Mouse (Mus musculus): ENCODE measurements at regions not wholly inside any gene's neighbourhood (a gene's known extent, or its start where the extent isn't known, plus 50 kb on each side); places are given as distances from the start of the nearest gene placed in this dataset.

GRCm38 (mm10) chr3:119895141-119895540 lies 110.9 kb upstream of the Ptbp2 start:
- TF ChIP-seq CTCF (IDR thresholded peaks at IDR 0.05; ENCODE audit: low read depth) (no peak), EP300 (IDR thresholded peaks at IDR 0.05; ENCODE audit: low read depth) (no peak)

Measured in liver, postnatal 0 days (tissue).